Comparison of ENCODE assay signal across 8 mouse cellular contexts in the genomic region with DNA sequence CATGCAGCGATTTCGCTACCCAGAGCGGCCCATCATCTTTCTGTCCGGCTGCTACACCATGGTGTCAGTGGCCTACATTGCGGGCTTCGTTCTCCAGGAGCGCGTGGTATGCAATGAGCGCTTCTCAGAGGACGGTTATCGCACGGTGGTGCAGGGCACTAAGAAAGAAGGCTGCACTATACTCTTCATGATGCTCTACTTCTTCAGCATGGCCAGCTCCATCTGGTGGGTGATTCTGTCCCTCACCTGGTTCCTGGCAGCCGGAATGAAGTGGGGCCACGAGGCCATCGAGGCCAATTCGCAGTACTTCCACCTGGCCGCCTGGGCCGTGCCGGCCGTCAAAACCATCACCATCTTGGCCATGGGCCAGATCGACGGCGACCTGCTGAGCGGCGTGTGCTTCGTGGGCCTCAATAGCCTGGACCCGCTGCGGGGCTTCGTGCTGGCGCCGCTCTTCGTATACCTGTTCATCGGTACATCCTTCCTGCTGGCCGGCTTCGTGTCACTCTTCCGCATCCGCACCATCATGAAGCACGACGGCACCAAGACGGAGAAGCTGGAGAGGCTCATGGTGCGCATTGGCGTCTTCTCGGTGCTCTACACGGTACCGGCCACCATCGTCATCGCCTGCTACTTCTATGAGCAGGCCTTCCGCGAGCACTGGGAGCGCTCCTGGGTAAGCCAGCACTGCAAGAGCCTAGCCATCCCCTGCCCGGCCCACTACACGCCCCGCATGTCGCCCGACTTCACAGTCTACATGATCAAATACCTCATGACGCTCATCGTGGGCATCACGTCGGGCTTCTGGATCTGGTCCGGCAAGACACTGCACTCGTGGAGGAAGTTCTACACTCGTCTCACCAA. TPM values are rescaled to one million over a fixed set of nuclear protein-coding genes. Genes with fewer than 3 reads are reported as not detected.
A peak's percentile ranks its signal among the peaks of the same experiment; 100 is the strongest.
DNase-seq lines count a peak whose midpoint lies in the region; ATAC-seq and TF ChIP-seq lines count a peak whose summit lies in the region.

No protein-coding gene starts in this region.

- intact Hi-C loops in heart, adult 2 months (cut with DNase I): no loop called here
- intact Hi-C loops in heart, postnatal 25 days (cut with DNase I): no loop called here

- TF ChIP-seq EP300 in heart, adult 2 months (IDR thresholded peaks at IDR 0.05; ENCODE audit: insufficient read depth, low read depth, low read length): no peak

- peaks cover 2% of the 10 kb centered on the region; the same call in 1 of the 2 replicates for H3K4me1 ChIP-seq in heart, adult 2 months (ENCODE audit: control insufficient read depth, insufficient read depth, low read length)
- H3K4me1 ChIP-seq in heart, embryonic 13.5 days: peaks cover 42% of the 10 kb centered on the region
- peaks cover 43% of the 10 kb centered on the region for H3K4me1 ChIP-seq in limb, embryonic 12.5 days (replicated peaks)

- peak overlapping the region; percentile 91 for H3ac ChIP-seq in myocyte (ENCODE audit: control insufficient read depth, insufficient read length)

- no peaks in the 10 kb centered on the region for H3K9me3 ChIP-seq in heart, embryonic 13.5 days
- no peaks in the 10 kb centered on the region for H3K9me3 ChIP-seq in limb, embryonic 12.5 days

- H3K27ac ChIP-seq in heart, adult 2 months: peak overlapping the region; percentile 12; the same call in 1 of the 2 replicates
- peak overlapping the region; percentile 99 for H3K27ac ChIP-seq in heart, embryonic 13.5 days (replicated peaks)
- peak overlapping the region; percentile 100 for H3K27ac ChIP-seq in limb, embryonic 12.5 days

- peaks cover 8% of the 10 kb centered on the region; the same call in 1 of the 2 replicates for H3K27me3 ChIP-seq in heart, adult 2 months (ENCODE audit: control insufficient read depth, insufficient read depth, low read length)
- peaks cover 11% of the 10 kb centered on the region for H3K27me3 ChIP-seq in heart, embryonic 13.5 days (replicated peaks)
- H3K27me3 ChIP-seq in limb, embryonic 12.5 days: 0 out of 2 replicates have a peak, but pooled peaks cover 3% of the 10 kb centered on the region
- H3K27me3 ChIP-seq in myocyte (ENCODE audit: control insufficient read depth, insufficient read depth, insufficient read length): no peaks in the 10 kb centered on the region

- no peaks in the 10 kb centered on the region for H3K79me2 ChIP-seq in heart, adult 2 months (replicated peaks; ENCODE audit: control insufficient read depth, insufficient read depth, low read length)
- H3K79me2 ChIP-seq in myocyte (ENCODE audit: control insufficient read depth, insufficient read depth): peaks cover 29% of the 10 kb centered on the region

- peak overlapping the region; percentile 71 for H3K4me3 ChIP-seq in heart, adult 2 months
- peak overlapping the region; percentile 85 for H3K4me3 ChIP-seq in heart, embryonic 13.5 days
- peak overlapping the region; percentile 97 for H3K4me3 ChIP-seq in limb, embryonic 12.5 days (replicated peaks)
- H3K4me3 ChIP-seq in myocyte: peak overlapping the region; percentile 38

- no peak for ATAC-seq in heart, embryonic 13.5 days (ENCODE audit: extremely low read depth, insufficient number of reproducible peaks, low FRiP score, low TSS enrichment)
- no peak for ATAC-seq in limb, embryonic 12.5 days (ENCODE audit: insufficient number of reproducible peaks, insufficient read depth, low FRiP score, low TSS enrichment, low read depth)

- peak overlapping the region; percentile 72; the same call in 1 of the 2 replicates for H3K9ac ChIP-seq in heart, adult 2 months (ENCODE audit: low read depth, low read length)
- peak overlapping the region; percentile 98 for H3K9ac ChIP-seq in heart, embryonic 13.5 days
- peak overlapping the region; percentile 100 for H3K9ac ChIP-seq in limb, embryonic 12.5 days (replicated peaks)

- TF ChIP-seq CTCF in heart, adult 2 months (IDR thresholded peaks at IDR 0.05): no peak

- peak; percentile 13 to 36 for DNase-seq in heart, adult 2 months
- DNase-seq in heart, postnatal 25 days (ENCODE audit: low spot score): no peak
- DNase-seq in adipocyte (ENCODE audit: low spot score): peak; percentile 42
- DNase-seq in spleen, adult 18-20 months: no peak
- DNase-seq in thymus, postnatal 25 days: no peak

- H3K4me2 ChIP-seq in heart, embryonic 13.5 days: peak overlapping the region; percentile 79
- peak overlapping the region; percentile 74 for H3K4me2 ChIP-seq in limb, embryonic 12.5 days
- peak overlapping the region; percentile 90 for H3K4me2 ChIP-seq in myocyte (ENCODE audit: low read depth)

- no peak for TF ChIP-seq POLR2A in heart, adult 2 months (IDR thresholded peaks at IDR 0.05; ENCODE audit: insufficient read depth, low read depth, low read length)
- peak; percentile 33 for TF ChIP-seq POLR2A in myocyte (IDR thresholded peaks at IDR 0.05; ENCODE audit: insufficient read length, low read depth)

- 11% methylated on average over 62 of the region's 62 CpGs for whole genome bisulfite sequencing in heart, adult 2 months
- WGBS in heart, embryonic 13.5 days: under 1% methylated on average over 62 of the region's 62 CpGs
- under 1% methylated on average over 62 of the region's 62 CpGs for WGBS in limb, embryonic 12.5 days

- no peaks in the 10 kb centered on the region for H3K36me3 ChIP-seq in heart, adult 2 months (ENCODE audit: control insufficient read depth, insufficient read depth, low read length)
- H3K36me3 ChIP-seq in heart, embryonic 13.5 days: peaks cover 4% of the 10 kb centered on the region; the same call in 1 of the 2 replicates
- H3K36me3 ChIP-seq in limb, embryonic 12.5 days: peaks cover 15% of the 10 kb centered on the region; the same call in 1 of the 2 replicates
- H3K36me3 ChIP-seq in myocyte (ENCODE audit: control insufficient read depth, insufficient read depth): no peaks in the 10 kb centered on the region

TF ChIP-seq in myocyte, 11 proteins besides CTCF, POLR2A, EP300 and RAD21:
- TF ChIP-seq POLR2AphosphoS2 (IDR thresholded peaks at IDR 0.05; ENCODE audit: insufficient read length, low read depth) (no peak), USF1 (IDR thresholded peaks at IDR 0.05; ENCODE audit: low read depth) (no peak), REST (IDR thresholded peaks at IDR 0.05; ENCODE audit: insufficient read depth, insufficient read length) (no peak), MYOD1 (IDR thresholded peaks at IDR 0.05; ENCODE audit: control insufficient read depth in 1 of 3, insufficient read length in 2 of 3, low read depth in 2 of 3) (peak in 1 of 3 experiments; percentile 13)

RNA-seq across cellular contexts. Expression of a gene that starts 1.6 kb away (rescaled TPM):
- total RNA-seq in heart, adult 2 months (2021): 1 to 10 TPM; 2.6 to 2.8 TPM
- polyA plus RNA-seq in heart, adult 2 months (2012; rRNA removed): 7.2 and 10.0 TPM in 2 replicates
- total RNA-seq in heart, postnatal 25 days (2021): 1 to 10 TPM; 4.7 to 5.0 TPM
- 19.1 and 22.0 TPM in 2 replicates for polyA plus RNA-seq in heart, embryonic 13.5 days (2015; fragmentation: Nextera tagmentation; extraction: Ambion mirVana)
- polyA plus RNA-seq in limb, embryonic 12.5 days (2016; fragmentation: Nextera tagmentation; extraction: Ambion mirVana): 77.9 and 82.7 TPM in 2 replicates
- polyA plus RNA-seq in myocyte (2012; fragmentation: generic; extraction: Trizol): 66.9 TPM

RNA-seq across cellular contexts. Expression of a gene that starts 26.5 kb away (rescaled TPM):
- 1 to 10 TPM; 1.2 to 1.5 TPM for total RNA-seq in heart, adult 2 months (2021)
- 4.0 and 4.9 TPM in 2 replicates for polyA plus RNA-seq in heart, adult 2 months (2012; rRNA removed)
- total RNA-seq in heart, postnatal 25 days (2021): 1 to 10 TPM; 2.2 TPM
- 10.5 and 13.8 TPM in 2 replicates for polyA plus RNA-seq in heart, embryonic 13.5 days (2015; fragmentation: Nextera tagmentation; extraction: Ambion mirVana)
- 5.3 and 7.4 TPM in 2 replicates for polyA plus RNA-seq in limb, embryonic 12.5 days (2016; fragmentation: Nextera tagmentation; extraction: Ambion mirVana)
- 1.9 TPM for polyA plus RNA-seq in myocyte (2012; fragmentation: generic; extraction: Trizol)

RNA-seq across cellular contexts. Expression of a gene that starts 49.6 kb away (rescaled TPM):
- 10 to 100 TPM; 14.8 to 18.0 TPM for total RNA-seq in heart, adult 2 months (2021)
- polyA plus RNA-seq in heart, adult 2 months (2012; rRNA removed): 11.7 and 16.8 TPM in 2 replicates
- 10 to 100 TPM; 19.3 to 23.2 TPM for total RNA-seq in heart, postnatal 25 days (2021)
- 36.1 and 39.0 TPM in 2 replicates for polyA plus RNA-seq in heart, embryonic 13.5 days (2015; fragmentation: Nextera tagmentation; extraction: Ambion mirVana)
- polyA plus RNA-seq in limb, embryonic 12.5 days (2016; fragmentation: Nextera tagmentation; extraction: Ambion mirVana): 66.5 and 77.6 TPM in 2 replicates
- polyA plus RNA-seq in myocyte (2012; fragmentation: generic; extraction: Trizol): 9.0 TPM

RNA-seq across cellular contexts. Expression of a gene that starts 57.7 kb away (rescaled TPM):
- total RNA-seq in heart, adult 2 months (2021): not detected
- 0.09 TPM in 1 of 2 replicates, not detected in the other for polyA plus RNA-seq in heart, adult 2 months (2012; rRNA removed)
- total RNA-seq in heart, postnatal 25 days (2021): not detected
- 1.2 and 1.5 TPM in 2 replicates for polyA plus RNA-seq in heart, embryonic 13.5 days (2015; fragmentation: Nextera tagmentation; extraction: Ambion mirVana)
- polyA plus RNA-seq in limb, embryonic 12.5 days (2016; fragmentation: Nextera tagmentation; extraction: Ambion mirVana): 0.98 and 1.3 TPM in 2 replicates
- polyA plus RNA-seq in myocyte (2012; fragmentation: generic; extraction: Trizol): 0.01 TPM

Comparison
In these comparisons a context has a peak if more than half of its experiments do, and no peak if none do; other contexts are left out.
1. DNase-seq: peak in heart, adult 2 months (2 of 2) and adipocyte (single experiment); none in heart, postnatal 25 days (single experiment), spleen, adult 18-20 months (0 of 2) and thymus, postnatal 25 days (single experiment).
2. H3K27ac ChIP-seq: peak in every context shown above with its lines; median percentile 100 in limb, embryonic 12.5 days; 99 in heart, embryonic 13.5 days; 12 in heart, adult 2 months.
3. H3K4me3 ChIP-seq: peak in every context shown above with its lines; median percentile 97 in limb, embryonic 12.5 days; 85 in heart, embryonic 13.5 days; 71 in heart, adult 2 months; 38 in myocyte.
4. Peak in every context shown above with its lines, with median percentiles within 50 percentile points of each other: H3K9ac ChIP-seq and H3K4me2 ChIP-seq.